ENCODE assay signal across 8 mouse cellular contexts in the genomic region with DNA sequence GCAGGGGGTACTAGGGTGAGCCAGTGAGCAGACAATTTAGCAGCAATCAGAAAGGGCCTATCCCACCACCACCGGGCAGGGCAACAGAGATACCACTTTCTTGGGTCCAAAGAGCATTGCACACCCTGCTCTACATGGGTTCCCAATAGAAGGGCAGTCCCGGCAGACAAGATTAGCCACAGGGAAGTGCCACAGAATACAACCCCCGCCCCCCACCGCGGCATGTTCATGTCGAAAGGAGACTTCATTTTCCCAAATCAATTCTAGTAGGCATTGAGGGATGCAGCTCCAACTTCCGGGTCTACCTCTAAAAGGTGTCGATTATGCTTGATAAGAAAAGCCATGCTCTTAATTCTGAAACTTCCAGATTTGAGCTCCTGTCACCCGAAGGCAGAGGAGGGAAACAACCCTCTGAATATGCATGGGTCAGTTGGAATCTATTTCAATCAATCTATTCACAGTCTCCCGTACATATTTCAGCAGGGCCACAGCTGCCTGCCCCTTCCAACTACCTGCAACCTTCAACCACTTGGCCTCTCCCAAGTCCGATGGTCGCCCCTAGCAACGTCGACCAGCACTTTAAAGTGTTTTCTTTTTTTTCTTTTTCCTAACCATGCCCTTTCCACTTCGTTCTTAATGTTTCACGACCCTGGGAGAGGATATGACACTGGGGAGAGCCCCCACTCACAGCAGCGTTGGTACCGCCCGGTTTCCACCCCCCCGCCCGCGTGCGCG. TPM values are rescaled to one million over a fixed set of nuclear protein-coding genes. Genes with fewer than 3 reads are reported as not detected.
DNase-seq lines count a peak whose midpoint lies in the region; ATAC-seq and TF ChIP-seq lines count a peak whose summit lies in the region.

No protein-coding gene starts in this region.

- ATAC-seq in forebrain, embryonic 11.5 days (replicated peaks; ENCODE audit: low FRiP score), result peak; percentile 27

- H3K9ac ChIP-seq in heart, adult 2 months (ENCODE audit: low read depth, low read length), result peak overlapping the region; percentile 81
- peak overlapping the region; percentile 92 for H3K9ac ChIP-seq in ES-Bruce4 (ENCODE audit: low read depth, poor library complexity, severe bottlenecking)
- H3K9ac ChIP-seq in forebrain, embryonic 11.5 days (ENCODE audit: low read length), result peak overlapping the region; percentile 82

- peaks cover 5% of the 10 kb centered on the region; the same call in 1 of the 2 replicates for H3K79me2 ChIP-seq in heart, adult 2 months (replicated peaks; ENCODE audit: control insufficient read depth, insufficient read depth, low read length)

- 2% methylated on average over 24 of the region's 24 CpGs for WGBS in heart, adult 2 months
- 4% methylated on average over 24 of the region's 24 CpGs for WGBS in forebrain, embryonic 11.5 days
- WGBS in small intestine, adult 2 months, result 1% methylated on average over 24 of the region's 24 CpGs

- no peaks in the 10 kb centered on the region for H3K27me3 ChIP-seq in heart, adult 2 months (ENCODE audit: control insufficient read depth, insufficient read depth, low read length)
- no peaks in the 10 kb centered on the region for H3K27me3 ChIP-seq in ES-Bruce4 (ENCODE audit: control insufficient read depth, insufficient read depth, low read length, poor library complexity, severe bottlenecking)
- no peaks in the 10 kb centered on the region for H3K27me3 ChIP-seq in forebrain, embryonic 11.5 days (ENCODE audit: control insufficient read depth, insufficient read depth, low read length)
- H3K27me3 ChIP-seq in small intestine, adult 2 months (ENCODE audit: control insufficient read depth, insufficient read depth, low read length), result no peaks in the 10 kb centered on the region

- TF ChIP-seq EP300 in heart, adult 2 months (IDR thresholded peaks at IDR 0.05; ENCODE audit: insufficient read depth, low read depth, low read length), result no peak
- no peak for TF ChIP-seq EP300 in ES-Bruce4 (IDR thresholded peaks at IDR 0.05; ENCODE audit: insufficient read depth, low read depth, low read length)

- H3K4me2 ChIP-seq in forebrain, embryonic 11.5 days (ENCODE audit: low read depth, low read length, severe bottlenecking), result peak overlapping the region; percentile 92

- H3K36me3 ChIP-seq in heart, adult 2 months (ENCODE audit: control insufficient read depth, insufficient read depth, low read length), result no peaks in the 10 kb centered on the region
- peaks cover 35% of the 10 kb centered on the region for H3K36me3 ChIP-seq in ES-Bruce4 (ENCODE audit: control insufficient read depth, insufficient read depth, low read length, poor library complexity, severe bottlenecking)
- peaks cover 18% of the 10 kb centered on the region for H3K36me3 ChIP-seq in forebrain, embryonic 11.5 days (ENCODE audit: control insufficient read depth, insufficient read depth, low read length)
- peaks cover 34% of the 10 kb centered on the region for H3K36me3 ChIP-seq in small intestine, adult 2 months (ENCODE audit: control insufficient read depth, insufficient read depth, low read length)

- no peak for TF ChIP-seq POLR2A in heart, adult 2 months (IDR thresholded peaks at IDR 0.05; ENCODE audit: insufficient read depth, low read depth, low read length)
- TF ChIP-seq POLR2A in ES-Bruce4 (IDR thresholded peaks at IDR 0.05; ENCODE audit: insufficient read depth, low read length), result no peak
- no peak for TF ChIP-seq POLR2A in small intestine, adult 2 months (IDR thresholded peaks at IDR 0.05; ENCODE audit: low read depth, low read length)

- DNase-seq in heart, adult 2 months, result no peak
- no peak for DNase-seq in heart, adult 9 months (ENCODE audit: low spot score in 2 of 2)
- DNase-seq in forebrain, embryonic 11.5 days (ENCODE audit: low spot score), result no peak
- DNase-seq in liver, result peak; percentile 41
- no peak for DNase-seq in layer of hippocampus, postnatal 36 days
- DNase-seq in gastrocnemius, postnatal 4 days (ENCODE audit: low spot score in 2 of 2), result no peak

- H3K4me3 ChIP-seq in heart, adult 2 months, result peak overlapping the region; percentile 62
- H3K4me3 ChIP-seq in ES-Bruce4 (ENCODE audit: low read depth, low read length), result peak overlapping the region; percentile 92
- peak overlapping the region; percentile 72 for H3K4me3 ChIP-seq in forebrain, embryonic 11.5 days (ENCODE audit: low read depth, low read length)
- H3K4me3 ChIP-seq in small intestine, adult 2 months (ENCODE audit: low read depth, low read length), result peak overlapping the region; percentile 88

- H3K27ac ChIP-seq in heart, adult 2 months, result peak overlapping the region; percentile 94
- H3K27ac ChIP-seq in ES-Bruce4 (ENCODE audit: insufficient read depth, low read length), result no peak overlapping the region
- peak overlapping the region; percentile 82 for H3K27ac ChIP-seq in forebrain, embryonic 11.5 days (ENCODE audit: low read depth, low read length)
- peak overlapping the region; percentile 87 for H3K27ac ChIP-seq in small intestine, adult 2 months (ENCODE audit: insufficient read depth, low read depth, low read length)

- H3K4me1 ChIP-seq in heart, adult 2 months (ENCODE audit: control insufficient read depth, insufficient read depth, low read length), result peaks cover 7% of the 10 kb centered on the region
- H3K4me1 ChIP-seq in ES-Bruce4 (ENCODE audit: control insufficient read depth, insufficient read depth, low read length), result peaks cover 2% of the 10 kb centered on the region
- peaks cover 10% of the 10 kb centered on the region for H3K4me1 ChIP-seq in forebrain, embryonic 11.5 days (replicated peaks; ENCODE audit: control insufficient read depth, insufficient read depth, low read length)
- peaks cover 20% of the 10 kb centered on the region for H3K4me1 ChIP-seq in small intestine, adult 2 months (ENCODE audit: control insufficient read depth, insufficient read depth, insufficient read length, low read length)

- intact Hi-C loops in heart, adult 2 months (cut with DNase I), result loop anchor here (5.0 kb wide), 1 partner anchor 59 kb away; the partner anchor contains the start of gene Icam5

- no peak for TF ChIP-seq CTCF in heart, adult 2 months (IDR thresholded peaks at IDR 0.05)
- TF ChIP-seq CTCF in ES-Bruce4 (IDR thresholded peaks at IDR 0.05; ENCODE audit: low read depth, low read length), result no peak
- no peak for TF ChIP-seq CTCF in small intestine, adult 2 months (IDR thresholded peaks at IDR 0.05; ENCODE audit: extremely low read depth, insufficient read length, insufficient replicate concordance, low read depth, low read length)

- H3K9me3 ChIP-seq in ES-Bruce4 (replicated peaks; ENCODE audit: control insufficient read depth, insufficient read depth, low read length, poor library complexity, severe bottlenecking), result no peaks in the 10 kb centered on the region
- no peaks in the 10 kb centered on the region for H3K9me3 ChIP-seq in forebrain, embryonic 11.5 days (ENCODE audit: control insufficient read depth, low read length)

RNA-seq across cellular contexts. Expression of gene Gm38431, which starts 0.7 kb away (rescaled TPM):
- total RNA-seq in heart, adult 2 months (2021), result under 1 TPM; 0.31 to 0.34 TPM
- 2.0 and 2.3 TPM in 2 replicates for polyA plus RNA-seq in heart, adult 2 months (2012; rRNA removed)
- 4.7 and 6.3 TPM in 2 replicates for polyA plus RNA-seq in ES-Bruce4 (2011; ENCODE audit: insufficient read depth, insufficient read length, low read depth, missing spikeins)
- polyA plus RNA-seq in forebrain, embryonic 11.5 days (2014; fragmentation: Nextera tagmentation; extraction: Ambion mirVana), result 3.9 and 4.5 TPM in 2 replicates
- polyA plus RNA-seq in small intestine, adult 2 months (2012; rRNA removed), result 6.2 and 21.8 TPM in 2 replicates
- total RNA-seq in layer of hippocampus, postnatal 36 days (2021), result 1 to 10 TPM; 4.8 to 5.0 TPM
- 1 to 10 TPM; 1.3 to 1.7 TPM for total RNA-seq in gastrocnemius, postnatal 4 days (2021)

RNA-seq across cellular contexts. Expression of gene Raver1, which starts 0.7 kb away (rescaled TPM):
- total RNA-seq in heart, adult 2 months (2021), result 10 to 100 TPM; 26.3 to 27.9 TPM
- 27.4 and 29.1 TPM in 2 replicates for polyA plus RNA-seq in heart, adult 2 months (2012; rRNA removed)
- 60.7 and 61.9 TPM in 2 replicates for polyA plus RNA-seq in ES-Bruce4 (2011; ENCODE audit: insufficient read depth, insufficient read length, low read depth, missing spikeins)
- 118 and 124 TPM in 2 replicates for polyA plus RNA-seq in forebrain, embryonic 11.5 days (2014; fragmentation: Nextera tagmentation; extraction: Ambion mirVana)
- 34.2 and 90.8 TPM in 2 replicates for polyA plus RNA-seq in small intestine, adult 2 months (2012; rRNA removed)
- total RNA-seq in layer of hippocampus, postnatal 36 days (2021), result 10 to 100 TPM; 29.9 to 31.5 TPM
- total RNA-seq in gastrocnemius, postnatal 4 days (2021), result 10 to 100 TPM; 33.0 to 37.3 TPM

RNA-seq across cellular contexts. Expression of gene Fdx1l, which starts 17.7 kb away (rescaled TPM):
- 10 to 100 TPM; 35.8 to 41.4 TPM for total RNA-seq in heart, adult 2 months (2021)
- polyA plus RNA-seq in heart, adult 2 months (2012; rRNA removed), result 48.3 and 51.1 TPM in 2 replicates
- 25.9 and 38.8 TPM in 2 replicates for polyA plus RNA-seq in ES-Bruce4 (2011; ENCODE audit: insufficient read depth, insufficient read length, low read depth, missing spikeins)
- 46.9 and 54.6 TPM in 2 replicates for polyA plus RNA-seq in forebrain, embryonic 11.5 days (2014; fragmentation: Nextera tagmentation; extraction: Ambion mirVana)
- 37.0 and 60.8 TPM in 2 replicates for polyA plus RNA-seq in small intestine, adult 2 months (2012; rRNA removed)
- 10 to 100 TPM; 56.0 to 64.5 TPM for total RNA-seq in layer of hippocampus, postnatal 36 days (2021)
- total RNA-seq in gastrocnemius, postnatal 4 days (2021), result 10 to 100 TPM; 28.6 to 31.6 TPM

RNA-seq across cellular contexts. Expression of gene Gm49373, which starts 18.2 kb away (rescaled TPM):
- under 1 TPM in 1 of 2 experiments, not detected in 1; 0.30 TPM for total RNA-seq in heart, adult 2 months (2021)
- polyA plus RNA-seq in heart, adult 2 months (2012; rRNA removed), result 0.27 and 0.32 TPM in 2 replicates
- 1.0 and 1.4 TPM in 2 replicates for polyA plus RNA-seq in ES-Bruce4 (2011; ENCODE audit: insufficient read depth, insufficient read length, low read depth, missing spikeins)
- 1.4 and 1.5 TPM in 2 replicates for polyA plus RNA-seq in forebrain, embryonic 11.5 days (2014; fragmentation: Nextera tagmentation; extraction: Ambion mirVana)
- 0.09 and 0.16 TPM in 2 replicates for polyA plus RNA-seq in small intestine, adult 2 months (2012; rRNA removed)
- 1 to 10 TPM; 2.5 to 2.9 TPM for total RNA-seq in layer of hippocampus, postnatal 36 days (2021)
- under 1 TPM; 0.29 to 0.59 TPM for total RNA-seq in gastrocnemius, postnatal 4 days (2021)

RNA-seq across cellular contexts. Expression of gene Zglp1, which starts 24.2 kb away (rescaled TPM):
- not detected for total RNA-seq in heart, adult 2 months (2021)
- not detected in 2 replicates for polyA plus RNA-seq in heart, adult 2 months (2012; rRNA removed)
- polyA plus RNA-seq in ES-Bruce4 (2011; ENCODE audit: insufficient read depth, insufficient read length, low read depth, missing spikeins), result 2.5 TPM in 1 of 2 replicates, not detected in the other
- polyA plus RNA-seq in forebrain, embryonic 11.5 days (2014; fragmentation: Nextera tagmentation; extraction: Ambion mirVana), result 1.2 and 2.9 TPM in 2 replicates
- polyA plus RNA-seq in small intestine, adult 2 months (2012; rRNA removed), result 0.80 TPM in 1 of 2 replicates, not detected in the other
- not detected for total RNA-seq in layer of hippocampus, postnatal 36 days (2021)
- total RNA-seq in gastrocnemius, postnatal 4 days (2021), result not detected
